Mouse (Mus musculus): ENCODE data around the gene Pcdh9. TPM values are rescaled to one million over a fixed set of nuclear protein-coding genes. Genes with fewer than 3 reads are reported as not detected.
A peak's percentile ranks its signal among the peaks of the same experiment; 100 is the strongest.

Pcdh9 gene
- polyA plus RNA-seq, 1 experiment from 2014 or later, result 25.3 TPM

GRCm38 (mm10) chr14:93675273-93676068 lies 215.0 kb downstream of the Pcdh9 start:
- no peaks in the 10 kb centered on the region for H3K27me3 ChIP-seq (ENCODE audit: control insufficient read depth, insufficient read depth, low read length)
- no peak overlapping the region for H3K4me2 ChIP-seq (replicated peaks; ENCODE audit: low read depth, low read length)
- no peak overlapping the region for H3K27ac ChIP-seq (ENCODE audit: low read length)
- H3K9ac ChIP-seq (replicated peaks; ENCODE audit: low read depth, low read length), result no peak overlapping the region
- WGBS, result 87% methylated on average over 5 of the region's 5 CpGs
- H3K36me3 ChIP-seq (ENCODE audit: control insufficient read depth, insufficient read depth, low read length), result no peaks in the 10 kb centered on the region
- H3K4me1 ChIP-seq (ENCODE audit: control insufficient read depth, insufficient read depth, low read length), result no peaks in the 10 kb centered on the region
- no peak overlapping the region for H3K4me3 ChIP-seq (ENCODE audit: low read depth, low read length)
- ATAC-seq (ENCODE audit: insufficient number of reproducible peaks, insufficient read depth, low FRiP score, low read depth), result no peak
- H3K9me3 ChIP-seq (ENCODE audit: control insufficient read depth, low read depth, low read length), result no peaks in the 10 kb centered on the region

DNA sequence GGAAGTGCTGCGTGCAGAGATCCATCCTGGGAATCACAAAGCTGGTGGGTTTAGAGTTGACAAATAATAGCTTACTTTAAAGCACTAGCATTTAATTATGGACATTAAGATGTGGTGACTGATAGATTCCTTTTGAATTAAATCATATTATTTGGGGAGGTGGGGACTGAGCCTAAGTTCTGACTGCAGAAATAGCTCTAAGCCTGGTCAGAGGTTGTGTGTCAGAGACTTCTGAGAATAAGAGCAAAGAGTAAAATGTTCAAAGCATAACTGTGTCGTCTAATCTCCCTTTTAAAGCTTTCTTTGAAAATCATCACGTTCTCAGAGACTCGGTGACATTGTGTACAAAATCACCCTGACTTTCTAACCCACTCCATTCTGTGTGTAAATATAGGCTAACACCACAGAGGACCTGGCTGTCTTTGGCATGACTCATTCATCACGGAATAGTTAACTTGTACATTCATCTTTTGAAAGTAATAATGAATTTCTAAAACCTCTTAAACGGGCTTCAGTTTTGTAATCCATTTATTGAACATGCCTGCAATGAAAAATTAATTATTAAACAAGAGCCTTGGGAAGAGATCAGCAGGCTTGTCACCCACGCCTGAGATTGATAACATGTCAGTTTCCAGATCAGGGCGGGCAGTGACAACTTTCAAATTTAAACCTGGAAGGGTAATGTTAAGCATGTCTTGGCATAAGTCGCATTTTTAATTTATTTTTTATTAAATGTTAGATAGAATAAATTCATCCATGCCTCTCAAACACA lies 236.3 kb downstream of the Pcdh9 start:
- H3K27ac ChIP-seq (ENCODE audit: low read length), result no peak overlapping the region
- H3K36me3 ChIP-seq (ENCODE audit: control insufficient read depth, insufficient read depth, low read length), result no peaks in the 10 kb centered on the region
- H3K9me3 ChIP-seq (ENCODE audit: control insufficient read depth, low read depth, low read length), result no peaks in the 10 kb centered on the region
- H3K9ac ChIP-seq (replicated peaks; ENCODE audit: low read depth, low read length), result no peak overlapping the region
- H3K4me1 ChIP-seq (ENCODE audit: control insufficient read depth, insufficient read depth, low read length), result peaks cover 4% of the 10 kb centered on the region; the same call in 1 of the 2 replicates
- no peak overlapping the region for H3K4me2 ChIP-seq (replicated peaks; ENCODE audit: low read depth, low read length)
- H3K4me3 ChIP-seq (ENCODE audit: low read depth, low read length), result no peak overlapping the region
- peak; percentile 82; the same call in 1 of the 2 replicates for ATAC-seq (ENCODE audit: insufficient number of reproducible peaks, insufficient read depth, low FRiP score, low read depth)
- WGBS, result 28% methylated on average over 9 of the region's 9 CpGs
- H3K27me3 ChIP-seq (ENCODE audit: control insufficient read depth, insufficient read depth, low read length), result no peaks in the 10 kb centered on the region

- Histone ChIP-seq H3K4me1 (ENCODE audit: control insufficient read depth, insufficient read depth, low read length) (no peaks in the 10 kb centered on the region), H3K27ac (ENCODE audit: low read length) (no peak overlapping the region), H3K4me2 (replicated peaks; ENCODE audit: low read depth, low read length) (no peak overlapping the region), H3K9ac (replicated peaks; ENCODE audit: low read depth, low read length) (no peak overlapping the region), H3K27me3 (ENCODE audit: control insufficient read depth, insufficient read depth, low read length) (no peaks in the 10 kb centered on the region), H3K36me3 (ENCODE audit: control insufficient read depth, insufficient read depth, low read length) (no peaks in the 10 kb centered on the region), H3K4me3 (ENCODE audit: low read depth, low read length) (no peak overlapping the region), H3K9me3 (ENCODE audit: control insufficient read depth, low read depth, low read length) (no peaks in the 10 kb centered on the region)
- no peak for ATAC-seq (ENCODE audit: insufficient number of reproducible peaks, insufficient read depth, low FRiP score, low read depth)
- WGBS, result 79% methylated on average over 2 of the region's 2 CpGs
These were observed 263.2 kb downstream of the Pcdh9 start for GRCm38 (mm10) chr14:93627241-93627640.

- H3K27ac ChIP-seq (ENCODE audit: low read length), result no peak overlapping the region
- no peaks in the 10 kb centered on the region for H3K4me1 ChIP-seq (ENCODE audit: control insufficient read depth, insufficient read depth, low read length)
- H3K9me3 ChIP-seq (ENCODE audit: control insufficient read depth, low read depth, low read length), result no peaks in the 10 kb centered on the region
- no peak overlapping the region for H3K9ac ChIP-seq (replicated peaks; ENCODE audit: low read depth, low read length)
- no peak overlapping the region for H3K4me2 ChIP-seq (replicated peaks; ENCODE audit: low read depth, low read length)
- no peak overlapping the region for H3K4me3 ChIP-seq (ENCODE audit: low read depth, low read length)
- no peak for ATAC-seq (ENCODE audit: insufficient number of reproducible peaks, insufficient read depth, low FRiP score, low read depth)
- no peaks in the 10 kb centered on the region for H3K27me3 ChIP-seq (ENCODE audit: control insufficient read depth, insufficient read depth, low read length)
- no peaks in the 10 kb centered on the region for H3K36me3 ChIP-seq (ENCODE audit: control insufficient read depth, insufficient read depth, low read length)
- 76% methylated on average over 1 of the region's 1 CpGs for WGBS
These were observed 266.3 kb downstream of the Pcdh9 start for GRCm38 (mm10) chr14:93624144-93624543.

DNA sequence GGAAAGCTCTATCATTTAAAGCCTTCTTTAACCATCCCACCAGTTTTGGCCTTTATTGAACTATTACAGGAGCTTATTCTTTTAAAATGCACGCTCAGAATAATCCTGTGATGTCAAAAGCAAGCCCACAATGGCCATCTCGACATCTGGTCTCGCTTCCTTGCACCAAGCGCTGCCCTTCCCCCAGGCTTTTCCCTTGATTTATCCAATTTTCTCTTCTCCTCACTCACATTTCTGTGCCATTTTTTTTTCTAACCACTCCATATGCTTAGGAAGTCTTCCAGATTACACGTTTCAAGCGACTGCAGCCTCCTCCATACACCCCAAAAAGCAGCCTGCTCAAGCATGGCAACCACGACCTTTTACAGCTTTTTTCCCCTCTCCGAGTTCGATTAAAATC lies 269.3 kb downstream of the Pcdh9 start:
- ATAC-seq (ENCODE audit: insufficient number of reproducible peaks, insufficient read depth, low FRiP score, low read depth), result no peak
- no peaks in the 10 kb centered on the region for H3K27me3 ChIP-seq (ENCODE audit: control insufficient read depth, insufficient read depth, low read length)
- H3K4me2 ChIP-seq (replicated peaks; ENCODE audit: low read depth, low read length), result no peak overlapping the region
- WGBS, result 85% methylated on average over 9 of the region's 9 CpGs
- no peaks in the 10 kb centered on the region for H3K36me3 ChIP-seq (ENCODE audit: control insufficient read depth, insufficient read depth, low read length)
- no peak overlapping the region for H3K27ac ChIP-seq (ENCODE audit: low read length)
- H3K9me3 ChIP-seq (ENCODE audit: control insufficient read depth, low read depth, low read length), result no peaks in the 10 kb centered on the region
- H3K4me1 ChIP-seq (ENCODE audit: control insufficient read depth, insufficient read depth, low read length), result no peaks in the 10 kb centered on the region
- H3K9ac ChIP-seq (replicated peaks; ENCODE audit: low read depth, low read length), result no peak overlapping the region
- no peak overlapping the region for H3K4me3 ChIP-seq (ENCODE audit: low read depth, low read length)

- WGBS, result 95% methylated on average over 3 of the region's 3 CpGs
- Histone ChIP-seq H3K4me1 (ENCODE audit: control insufficient read depth, insufficient read depth, low read length) (no peaks in the 10 kb centered on the region), H3K9me3 (ENCODE audit: control insufficient read depth, low read depth, low read length) (no peaks in the 10 kb centered on the region), H3K27ac (ENCODE audit: low read length) (no peak overlapping the region), H3K9ac (replicated peaks; ENCODE audit: low read depth, low read length) (no peak overlapping the region), H3K36me3 (ENCODE audit: control insufficient read depth, insufficient read depth, low read length) (no peaks in the 10 kb centered on the region), H3K27me3 (ENCODE audit: control insufficient read depth, insufficient read depth, low read length) (no peaks in the 10 kb centered on the region), H3K4me2 (replicated peaks; ENCODE audit: low read depth, low read length) (no peak overlapping the region), H3K4me3 (ENCODE audit: low read depth, low read length) (no peak overlapping the region)
- ATAC-seq (ENCODE audit: insufficient number of reproducible peaks, insufficient read depth, low FRiP score, low read depth), result no peak
These were observed 282.9 kb downstream of the Pcdh9 start for GRCm38 (mm10) chr14:93607546-93607945.

DNA sequence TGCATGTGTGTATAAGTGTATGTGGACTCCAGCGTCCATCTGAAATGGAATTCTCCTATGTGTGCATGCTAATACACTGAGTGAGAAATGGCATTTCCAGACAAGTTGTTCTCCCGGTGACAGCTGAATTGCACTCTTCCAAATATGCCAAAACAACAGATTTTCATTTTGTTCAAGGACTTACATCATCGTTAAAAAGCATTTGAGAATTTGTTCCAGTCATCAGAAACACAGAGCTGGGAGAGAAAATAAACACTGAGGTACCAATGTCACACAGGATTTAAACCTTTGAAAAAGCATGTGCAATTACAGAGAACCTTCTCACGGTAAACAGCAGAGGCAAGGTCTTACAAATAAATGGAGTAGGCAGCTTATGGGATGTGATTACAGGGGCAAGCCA lies 290.5 kb downstream of the Pcdh9 start:
- 71% methylated on average over 4 of the region's 4 CpGs for WGBS
- Histone ChIP-seq H3K36me3 (ENCODE audit: control insufficient read depth, insufficient read depth, low read length) (no peaks in the 10 kb centered on the region), H3K27ac (ENCODE audit: low read length) (no peak overlapping the region), H3K4me3 (ENCODE audit: low read depth, low read length) (no peak overlapping the region), H3K4me1 (ENCODE audit: control insufficient read depth, insufficient read depth, low read length) (no peaks in the 10 kb centered on the region), H3K9ac (replicated peaks; ENCODE audit: low read depth, low read length) (no peak overlapping the region), H3K9me3 (ENCODE audit: control insufficient read depth, low read depth, low read length) (no peaks in the 10 kb centered on the region), H3K27me3 (ENCODE audit: control insufficient read depth, insufficient read depth, low read length) (no peaks in the 10 kb centered on the region), H3K4me2 (replicated peaks; ENCODE audit: low read depth, low read length) (no peak overlapping the region)
- no peak for ATAC-seq (ENCODE audit: insufficient number of reproducible peaks, insufficient read depth, low FRiP score, low read depth)

DNA sequence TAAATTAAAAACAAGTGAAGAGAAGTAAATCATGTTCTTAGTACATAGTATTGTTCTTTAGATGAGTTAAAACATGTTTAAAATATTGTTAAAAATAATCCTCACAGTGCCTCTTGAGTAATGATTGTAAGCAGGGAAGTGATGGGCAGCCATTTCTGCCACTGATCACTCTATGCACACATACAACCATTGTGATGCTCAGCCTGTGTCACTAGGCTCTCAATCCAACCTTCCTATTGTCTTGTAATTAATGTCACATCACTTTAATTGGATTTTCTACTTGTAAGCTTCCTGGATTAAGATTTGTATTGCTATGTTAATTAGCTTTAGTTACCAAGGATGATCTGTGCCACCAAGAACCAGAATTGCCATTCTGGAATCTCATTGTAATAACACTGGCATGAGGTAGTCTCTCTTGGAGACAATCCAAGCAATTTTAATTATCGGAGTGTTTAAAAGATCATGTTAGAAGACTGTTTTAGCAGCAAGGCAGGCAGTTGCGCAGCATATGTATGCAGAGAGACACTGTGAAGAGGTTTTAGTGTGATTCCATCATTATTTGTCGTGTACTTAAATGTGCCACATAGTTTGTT lies 305.0 kb downstream of the Pcdh9 start:
- H3K27me3 ChIP-seq (ENCODE audit: control insufficient read depth, insufficient read depth, low read length), result no peaks in the 10 kb centered on the region
- no peak overlapping the region for H3K27ac ChIP-seq (ENCODE audit: low read length)
- H3K9me3 ChIP-seq (ENCODE audit: control insufficient read depth, low read depth, low read length), result no peaks in the 10 kb centered on the region
- H3K4me1 ChIP-seq (ENCODE audit: control insufficient read depth, insufficient read depth, low read length), result no peaks in the 10 kb centered on the region
- H3K36me3 ChIP-seq (ENCODE audit: control insufficient read depth, insufficient read depth, low read length), result no peaks in the 10 kb centered on the region
- H3K4me2 ChIP-seq (replicated peaks; ENCODE audit: low read depth, low read length), result no peak overlapping the region
- no peak overlapping the region for H3K4me3 ChIP-seq (ENCODE audit: low read depth, low read length)
- ATAC-seq (ENCODE audit: insufficient number of reproducible peaks, insufficient read depth, low FRiP score, low read depth), result no peak
- H3K9ac ChIP-seq (replicated peaks; ENCODE audit: low read depth, low read length), result no peak overlapping the region
- 70% methylated on average over 3 of the region's 3 CpGs for WGBS
